Mouse (Mus musculus) kidney, adult 2 months (tissue): ENCODE data around the gene Foxd2. TPM values are rescaled to one million over a fixed set of nuclear protein-coding genes. Genes with fewer than 3 reads are reported as not detected.

ENCODE experiments used
- DNase-seq: peaks from one replicate; pipeline ENCODE4 v3.0.0; 2021
- H3K27ac ChIP-seq: fragments of 200-500 bp; 2 replicates; pipeline ENCODE4 v1.5.1; 2012; ENCODE audit warnings: low read depth, low read length, control low read depth, inconsistent platforms; ENCODE audit not compliant: insufficient read depth
- H3K27me3 ChIP-seq: fragments of 200-500 bp; replicated peaks from 2 replicates; pipeline ENCODE4 v1.6.1; 2012; ENCODE audit warnings: mild to moderate bottlenecking, moderate library complexity, low read length, inconsistent platforms; ENCODE audit not compliant: control insufficient read depth, insufficient read depth
- H3K36me3 ChIP-seq: fragments of 200-500 bp; 2 replicates; pipeline ENCODE4 v1.6.1; 2012; ENCODE audit warnings: mild to moderate bottlenecking, moderate library complexity, low read length, inconsistent platforms; ENCODE audit not compliant: control insufficient read depth, insufficient read depth
- H3K4me1 ChIP-seq: fragments of 200-500 bp; 2 replicates; pipeline ENCODE4 v1.6.1; 2011; ENCODE audit warnings: low read length; ENCODE audit not compliant: control insufficient read depth, insufficient read depth
- H3K4me3 ChIP-seq: fragments of 200-500 bp; 2 replicates; pipeline ENCODE4 v1.5.1; 2011; ENCODE audit warnings: mild to moderate bottlenecking, low read depth, low read length, control low read depth; ENCODE audit not compliant: insufficient read depth
- CTCF ChIP-seq: fragments of 200-500 bp; conservative IDR thresholded peaks from 2 replicates; pipeline ENCODE4 v1.5.1; 2011; ENCODE audit warnings: low read depth, mild to moderate bottlenecking, control low read depth, low read length, moderate library complexity, mixed read lengths; ENCODE audit not compliant: insufficient read depth, insufficient read length
- POLR2A ChIP-seq: fragments of 200-500 bp; IDR thresholded peaks from one replicate; pipeline ENCODE4 v1.6.1; 2011; ENCODE audit warnings: low read depth, low read length, control low read depth
- WGBS: fragments of 180-500 bp; shearing (Covaris S2); methylation state at CpG from one replicate; pipeline ENCODE4 v1.1.7; 2018; 5-methylcytosine and 5-hydroxymethylcytosine counted together
- polyA plus RNA-seq: library from polyadenylated mRNA; depleted of rRNA; stranded (reverse); fragments of >200 nt; gene quantifications from 2 replicates; pipeline ENCODE4 v1.2.3, GENCODE M21; 2012

Foxd2 gene
- polyA plus RNA-seq, 1 experiment, result 1.5 TPM

- Histone ChIP-seq H3K4me1 (no peaks in the 10 kb centered on the region), H3K36me3 (no peaks in the 10 kb centered on the region), H3K27me3 (peaks cover 7% of the 10 kb centered on the region), H3K27ac (no peak overlapping the region), H3K4me3 (no peak overlapping the region)
- WGBS, result 83% methylated on average over 3 of the region's 3 CpGs
- no peak for DNase-seq
- TF ChIP-seq CTCF, result no peak
- TF ChIP-seq POLR2A, result no peak
Observed at GRCm38 (mm10) chr4:114905501-114905900, 3.2 kb downstream of the Foxd2 start.

DNA sequence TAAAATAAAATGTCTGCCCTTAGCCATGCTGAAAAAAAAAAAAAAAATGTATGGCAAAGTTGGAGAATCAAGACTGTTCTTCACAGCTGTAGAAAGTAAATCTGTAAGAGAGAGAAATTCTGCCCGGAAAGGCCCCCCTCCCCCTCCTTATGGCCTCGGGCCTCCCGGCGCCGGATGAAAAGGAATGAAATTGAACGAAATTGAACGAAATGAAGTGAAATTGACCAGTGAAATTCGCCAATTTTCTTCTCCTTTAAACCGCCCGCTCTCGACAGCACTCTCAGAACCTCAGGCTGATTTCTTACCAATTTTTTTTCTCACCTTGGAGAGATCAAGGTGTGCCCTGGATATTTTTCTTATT, 5.3 kb downstream of the Foxd2 start:
- Histone ChIP-seq H3K27ac (no peak overlapping the region), H3K4me3 (no peak overlapping the region), H3K36me3 (no peaks in the 10 kb centered on the region), H3K4me1 (no peaks in the 10 kb centered on the region), H3K27me3 (peaks cover 7% of the 10 kb centered on the region)
- TF ChIP-seq CTCF, result no peak
- no peak for TF ChIP-seq POLR2A
- DNase-seq, result no peak
- 40% methylated on average over 11 of the region's 11 CpGs for WGBS

DNA sequence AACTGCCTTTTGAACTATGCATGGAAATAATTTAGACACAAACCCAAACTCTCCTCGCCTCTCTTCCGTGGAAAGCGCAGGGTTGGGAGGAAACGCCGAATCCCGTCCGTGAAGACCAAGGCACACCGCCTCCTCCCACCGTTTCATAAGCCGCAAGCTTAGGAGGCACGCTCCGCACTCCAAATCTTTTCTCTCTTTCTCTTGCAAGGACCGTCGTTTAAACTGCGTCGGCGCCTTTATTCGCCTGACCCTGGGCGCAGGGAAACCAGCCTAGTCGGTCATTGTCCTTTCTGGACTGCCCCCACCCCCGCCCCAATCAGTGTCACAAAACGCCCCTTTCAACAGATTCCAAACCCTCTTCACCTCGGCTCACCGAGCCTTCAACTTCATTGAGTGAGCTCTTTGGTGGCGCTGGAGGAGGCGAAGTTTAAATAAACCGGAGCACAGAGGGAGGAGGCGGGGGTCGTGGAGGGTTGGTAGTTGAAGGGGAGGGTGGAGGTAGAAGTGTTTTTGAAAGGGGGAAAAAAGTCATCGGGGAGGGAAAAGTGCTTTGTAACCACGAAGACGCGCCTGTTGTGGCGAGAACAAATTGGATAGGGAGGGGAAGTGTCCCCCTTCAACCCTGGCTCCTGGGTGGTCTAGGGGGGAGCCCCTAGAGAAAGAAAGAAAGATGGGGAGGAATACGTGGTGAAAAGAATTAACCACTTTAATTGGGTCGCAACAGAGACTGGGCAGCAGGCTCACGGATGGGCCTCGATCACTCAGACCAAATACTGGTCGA, 5.8 kb downstream of the Foxd2 start:
- 15% methylated on average over 39 of the region's 39 CpGs for WGBS
- no peak for TF ChIP-seq POLR2A
- no peak for TF ChIP-seq CTCF
- no peak for DNase-seq
- Histone ChIP-seq H3K4me1 (no peaks in the 10 kb centered on the region), H3K27ac (no peak overlapping the region), H3K4me3 (no peak overlapping the region), H3K27me3 (peaks cover 7% of the 10 kb centered on the region), H3K36me3 (no peaks in the 10 kb centered on the region)

DNA sequence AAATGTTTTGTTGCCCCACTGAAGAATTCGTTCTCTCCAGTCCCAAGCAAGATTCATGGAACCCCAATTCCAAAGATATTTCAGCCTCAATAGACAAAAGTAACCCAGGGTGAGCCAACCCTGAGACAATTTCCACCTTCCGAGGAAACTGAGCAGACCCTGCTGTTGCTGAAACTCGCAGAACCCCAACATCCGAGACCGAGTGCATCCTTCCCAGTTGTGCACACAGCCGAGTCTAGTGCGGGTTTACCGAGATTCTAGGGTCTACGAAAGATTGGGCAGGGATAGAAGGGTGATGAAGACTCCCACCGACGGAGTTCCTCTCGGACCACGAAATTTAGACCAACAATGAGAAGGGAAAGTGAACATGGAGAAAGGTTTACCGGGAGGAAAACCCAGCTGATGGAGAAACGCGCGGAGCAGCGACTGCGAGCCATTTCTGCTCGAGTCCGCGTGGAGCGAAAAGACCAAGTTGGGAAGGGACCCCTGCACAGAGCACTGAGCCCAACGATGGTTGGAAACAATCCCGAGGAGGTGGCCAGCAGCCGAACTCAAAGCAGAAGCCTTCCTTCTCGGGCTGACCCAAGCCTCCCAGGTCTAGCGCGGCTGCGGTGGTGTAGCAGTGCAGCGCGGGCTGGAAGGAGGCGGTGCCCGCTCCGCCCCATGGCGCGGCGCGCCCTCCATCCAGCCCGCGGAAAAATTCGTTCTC, 6.9 kb downstream of the Foxd2 start:
- H3K27ac ChIP-seq, result no peak overlapping the region
- no peak for DNase-seq
- WGBS, result 7% methylated on average over 42 of the region's 42 CpGs

GRCm38 (mm10) chr4:114900866-114901642, 7.6 kb downstream of the Foxd2 start:
- H3K27me3 ChIP-seq, result peaks cover 5% of the 10 kb centered on the region
- H3K36me3 ChIP-seq, result no peaks in the 10 kb centered on the region
- H3K4me3 ChIP-seq, result no peak overlapping the region
- H3K27ac ChIP-seq, result no peak overlapping the region
- DNase-seq, result no peak
- H3K4me1 ChIP-seq, result no peaks in the 10 kb centered on the region
- TF ChIP-seq CTCF (no peak), POLR2A (no peak)
- 22% methylated on average over 33 of the region's 33 CpGs for WGBS

More for the DNA sequence above, 6.9 kb downstream of the Foxd2 start:
- H3K36me3 ChIP-seq, result no peaks in the 10 kb centered on the region
- no peaks in the 10 kb centered on the region for H3K4me1 ChIP-seq
- TF ChIP-seq POLR2A (no peak), CTCF (no peak)
- H3K4me3 ChIP-seq, result no peak overlapping the region
- H3K27me3 ChIP-seq, result peaks cover 5% of the 10 kb centered on the region

DNA sequence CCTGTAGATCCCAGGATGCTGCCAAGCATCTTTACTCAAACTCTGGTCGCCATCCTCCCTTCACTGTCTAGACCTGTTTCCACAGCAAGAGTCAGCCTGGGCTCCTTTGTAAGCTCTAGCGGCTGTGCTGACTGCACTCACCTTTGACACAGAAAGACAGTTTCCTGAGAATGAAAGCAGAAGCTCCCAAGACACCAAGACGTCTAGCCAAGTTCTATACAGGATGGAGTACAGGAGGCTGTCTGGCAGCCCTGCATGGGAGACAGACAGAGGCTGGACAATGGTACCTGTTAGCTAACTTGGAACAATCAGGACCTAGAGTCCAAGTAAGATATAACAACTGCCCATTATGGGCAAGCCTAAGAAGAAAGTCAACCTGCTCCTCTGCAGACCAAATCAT, 8.8 kb downstream of the Foxd2 start:
- Histone ChIP-seq H3K4me1 (no peaks in the 10 kb centered on the region), H3K4me3 (no peak overlapping the region), H3K36me3 (no peaks in the 10 kb centered on the region), H3K27ac (no peak overlapping the region), H3K27me3 (peaks cover 5% of the 10 kb centered on the region)
- no peak for DNase-seq
- TF ChIP-seq CTCF (no peak), POLR2A (no peak)
- 48% methylated on average over 3 of the region's 3 CpGs for WGBS

DNA sequence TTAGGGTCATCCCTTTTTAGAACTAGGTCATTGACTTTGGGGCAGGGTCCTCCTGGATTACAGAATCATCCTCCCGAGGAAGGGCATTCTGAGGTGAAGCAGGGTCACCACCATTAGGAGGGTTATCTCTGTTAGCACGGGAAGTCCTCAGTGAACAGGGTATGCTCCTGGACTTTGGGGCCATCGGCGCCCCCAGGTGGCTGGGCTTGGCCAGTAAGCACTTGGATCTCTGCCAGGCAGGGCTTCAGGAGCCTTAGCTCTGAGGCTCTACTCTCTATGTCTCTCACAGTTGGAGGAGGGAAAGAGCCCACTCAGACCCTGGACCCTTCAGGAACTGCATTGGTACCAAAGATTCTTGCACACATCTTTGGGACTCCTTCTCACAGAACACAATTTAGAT, 10.8 kb downstream of the Foxd2 start:
- H3K27ac ChIP-seq, result no peak overlapping the region
- peak; percentile 26 for DNase-seq
- H3K4me1 ChIP-seq, result no peaks in the 10 kb centered on the region
- no peak overlapping the region for H3K4me3 ChIP-seq
- no peaks in the 10 kb centered on the region for H3K36me3 ChIP-seq
- H3K27me3 ChIP-seq, result peaks cover 3% of the 10 kb centered on the region
- 16% methylated on average over 4 of the region's 4 CpGs for WGBS
- TF ChIP-seq CTCF (peak; percentile 33; the same call in 1 of the 2 replicates), POLR2A (no peak)
